Mouse (Mus musculus): ENCODE measurements around the gene Slc9a3.

Slc9a3 gene

DNA sequence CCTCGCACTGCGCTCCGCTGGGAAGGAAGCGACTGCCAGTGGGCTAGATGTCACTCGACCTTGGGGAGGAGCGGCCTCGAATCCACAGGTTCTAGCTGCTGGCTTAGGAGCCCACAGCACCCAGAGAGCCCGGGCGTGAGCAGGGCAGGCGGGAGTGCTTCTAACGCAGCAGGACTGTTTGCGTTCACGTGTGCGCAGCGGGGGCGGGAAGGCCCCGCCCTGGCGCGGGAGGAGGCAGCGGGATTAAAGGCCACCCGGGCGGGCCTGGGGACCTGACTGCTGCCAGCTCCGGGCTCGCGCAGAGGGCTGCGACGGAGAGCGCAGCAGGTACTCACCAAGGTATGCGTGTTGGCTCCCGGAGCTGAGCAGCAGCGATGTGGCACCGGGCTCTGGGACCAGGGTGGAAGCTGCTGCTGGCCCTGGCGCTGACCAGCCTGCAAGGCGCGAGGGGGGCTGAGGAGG lies at the start of gene Slc9a3:
Gene Slc9a3, plus strand, starts transcription at position 317 of the 462 bp plus-strand sequence.
- no peak for DNase-seq (ENCODE audit: low read depth, low spot score)

DNA sequence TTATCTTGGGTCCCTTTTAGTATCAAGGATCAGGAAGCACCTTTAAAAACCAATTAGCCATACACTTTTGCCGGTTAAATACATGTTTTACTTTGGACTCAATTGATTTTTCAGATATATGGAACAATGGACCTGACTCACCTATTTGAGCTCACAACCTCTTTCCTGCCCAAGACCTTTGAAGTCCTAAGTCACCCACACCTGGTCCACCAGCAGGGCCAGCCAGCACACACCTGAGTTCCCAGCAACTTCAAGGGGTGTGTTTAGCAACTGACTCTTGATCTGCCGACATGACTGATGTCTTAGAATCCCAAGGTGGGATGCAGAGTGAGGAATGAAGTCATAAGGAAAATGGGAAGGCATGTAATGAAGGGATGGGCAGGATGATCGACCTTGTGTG lies 49.5 kb upstream of the Slc9a3 start:
- DNase-seq (ENCODE audit: low read depth, low spot score): no peak

DNA sequence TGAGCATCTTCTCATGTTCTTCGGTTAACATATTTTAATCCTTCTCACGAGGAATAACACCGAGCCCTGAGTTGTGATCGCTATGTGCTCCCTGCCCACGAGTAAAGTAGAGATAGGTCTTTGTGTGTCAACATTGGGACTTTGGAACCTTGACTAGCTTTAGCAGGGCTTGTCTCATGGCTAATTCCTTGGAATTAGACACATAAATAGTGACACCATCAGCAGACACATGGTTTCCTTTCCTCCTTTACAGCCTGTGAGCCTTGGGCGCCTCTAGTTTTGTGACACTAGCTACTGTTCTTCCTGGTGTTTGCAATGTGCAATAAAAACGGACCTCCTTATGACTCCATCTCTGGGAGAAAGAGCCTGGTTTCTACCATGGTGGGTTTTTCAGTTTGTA lies 47.9 kb upstream of the Slc9a3 start:
- no peak for DNase-seq (ENCODE audit: low read depth, low spot score)

- DNase-seq (ENCODE audit: low read depth, low spot score): no peak
These were observed 31.0 kb upstream of the Slc9a3 start for GRCm38 (mm10) chr13:74090265-74090664.

- no peak for DNase-seq (ENCODE audit: low read depth, low spot score)
These were observed 25.3 kb upstream of the Slc9a3 start for GRCm38 (mm10) chr13:74095936-74096335.

DNA sequence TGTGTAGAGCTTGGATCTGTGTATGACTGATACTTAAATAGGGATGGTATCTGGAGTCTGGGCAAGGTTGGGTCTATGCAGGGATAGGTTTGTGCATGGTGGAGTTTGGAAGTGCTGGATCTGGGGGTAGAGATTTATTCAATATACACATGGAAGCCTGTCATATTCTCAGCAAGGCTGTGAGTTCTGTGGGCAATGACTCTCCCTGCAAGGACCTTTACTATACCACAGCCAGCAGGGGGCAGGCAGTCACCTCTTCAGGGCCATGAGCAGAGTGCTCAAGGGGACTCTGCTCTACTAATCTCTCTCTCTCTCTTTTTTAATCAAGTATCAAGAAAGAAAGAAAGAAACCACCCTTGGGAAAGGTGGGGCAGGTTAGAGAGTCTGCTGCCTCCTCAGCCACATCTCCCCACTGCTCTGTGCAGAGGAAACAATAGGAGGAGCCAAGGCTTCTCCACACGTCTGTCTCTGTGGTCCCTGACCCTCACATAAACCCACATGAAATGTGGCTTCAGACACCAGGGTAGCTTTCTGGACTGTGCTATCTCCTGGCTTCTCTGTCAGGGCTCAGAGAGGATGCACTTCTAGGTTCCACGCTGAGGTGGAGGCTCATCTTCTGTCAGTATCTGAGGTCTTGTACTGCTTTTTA lies 24.4 kb upstream of the Slc9a3 start:
- DNase-seq (ENCODE audit: low read depth, low spot score): peak; percentile 41

GRCm38 (mm10) chr13:74098913-74099312 lies 22.3 kb upstream of the Slc9a3 start:
- DNase-seq (ENCODE audit: low read depth, low spot score): no peak

DNA sequence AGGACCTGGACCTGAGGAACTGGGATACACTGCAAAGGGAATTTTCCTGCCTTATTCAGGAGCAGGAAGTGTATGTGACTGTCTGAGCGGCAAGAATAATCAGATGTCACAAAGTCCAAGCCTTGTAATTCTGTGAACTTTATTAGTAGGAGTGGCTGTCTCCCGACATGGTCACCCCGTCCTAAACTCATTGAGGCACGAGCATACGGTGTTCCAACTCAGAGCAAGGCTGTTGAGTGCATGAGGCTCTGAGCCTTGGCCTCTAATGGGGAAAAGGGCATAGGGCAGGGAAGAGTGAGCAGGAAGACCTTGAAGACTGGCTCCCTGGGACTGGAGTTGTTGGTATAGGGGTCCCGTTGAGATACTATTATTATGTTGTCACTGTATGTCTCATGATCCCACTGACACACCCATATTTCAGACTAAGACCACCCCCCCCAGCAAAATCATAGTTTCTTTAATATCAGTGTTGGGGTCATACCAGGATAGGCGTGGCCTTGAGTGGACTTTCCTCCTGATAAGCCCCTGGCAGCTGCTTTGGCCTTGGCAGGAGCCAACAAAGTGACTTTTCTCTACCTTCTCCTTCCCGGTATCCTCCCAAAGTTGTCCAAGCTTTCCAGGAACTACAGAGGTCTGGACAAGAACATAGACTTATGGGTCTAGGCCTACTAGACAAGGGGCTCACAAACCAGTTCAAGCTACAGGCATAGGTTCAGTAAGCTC lies 19.0 kb upstream of the Slc9a3 start:
- DNase-seq (ENCODE audit: low read depth, low spot score): no peak

GRCm38 (mm10) chr13:74102831-74103582 lies 18.2 kb upstream of the Slc9a3 start:
- DNase-seq (ENCODE audit: low read depth, low spot score): no peak

- no peak for DNase-seq (ENCODE audit: low read depth, low spot score)
These were observed 16.8 kb upstream of the Slc9a3 start for GRCm38 (mm10) chr13:74104417-74104816.

DNA sequence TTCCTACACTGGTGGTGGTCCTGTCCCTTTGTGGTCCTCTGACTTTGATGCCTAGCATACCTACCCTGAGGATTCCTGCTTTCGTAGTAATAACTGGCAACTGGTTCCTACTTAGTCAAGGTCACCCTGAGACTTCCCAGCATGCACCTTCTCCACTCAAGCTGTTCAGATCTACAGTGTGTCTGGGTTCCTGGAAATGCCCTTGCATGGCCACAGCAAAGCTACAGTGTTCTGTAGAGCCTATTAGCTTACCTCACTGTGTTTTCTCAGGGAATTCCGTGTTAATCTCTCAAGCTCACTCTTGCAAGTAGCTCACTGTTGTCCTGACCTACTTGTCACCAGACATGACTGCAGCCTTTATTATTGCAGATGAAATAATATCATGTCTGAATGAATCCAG lies 13.8 kb upstream of the Slc9a3 start:
- no peak for DNase-seq (ENCODE audit: low read depth, low spot score)

- DNase-seq (ENCODE audit: low read depth, low spot score): peak; percentile 9
These were observed 8.7 kb upstream of the Slc9a3 start for GRCm38 (mm10) chr13:74112593-74112992.

- DNase-seq (ENCODE audit: low read depth, low spot score): no peak
These were observed 7.5 kb upstream of the Slc9a3 start for GRCm38 (mm10) chr13:74113626-74114191.

- DNase-seq (ENCODE audit: low read depth, low spot score): no peak
These were observed 606 bp downstream of the Slc9a3 start for GRCm38 (mm10) chr13:74121795-74122330.

DNA sequence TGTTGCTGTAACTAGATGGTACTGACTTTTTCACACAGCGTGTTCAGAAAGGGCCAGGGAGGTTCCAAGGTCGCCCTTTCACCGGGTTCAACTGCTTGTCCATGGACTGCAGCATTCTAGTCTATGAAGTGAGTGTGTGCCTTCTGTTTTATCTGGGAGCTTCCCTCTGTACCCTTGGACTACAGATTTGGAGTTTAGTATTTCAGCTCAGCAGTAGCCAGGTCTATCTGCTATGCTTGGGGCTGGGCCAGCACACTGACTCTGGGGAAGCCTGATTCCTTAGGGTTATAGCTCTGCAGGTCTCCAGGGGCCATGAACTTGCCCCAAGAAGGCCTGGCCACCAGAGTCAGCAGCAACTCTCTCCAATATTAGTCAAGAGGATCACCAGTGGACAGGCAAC lies 1.4 kb downstream of the Slc9a3 start:
- no peak for DNase-seq (ENCODE audit: low read depth, low spot score)

DNA sequence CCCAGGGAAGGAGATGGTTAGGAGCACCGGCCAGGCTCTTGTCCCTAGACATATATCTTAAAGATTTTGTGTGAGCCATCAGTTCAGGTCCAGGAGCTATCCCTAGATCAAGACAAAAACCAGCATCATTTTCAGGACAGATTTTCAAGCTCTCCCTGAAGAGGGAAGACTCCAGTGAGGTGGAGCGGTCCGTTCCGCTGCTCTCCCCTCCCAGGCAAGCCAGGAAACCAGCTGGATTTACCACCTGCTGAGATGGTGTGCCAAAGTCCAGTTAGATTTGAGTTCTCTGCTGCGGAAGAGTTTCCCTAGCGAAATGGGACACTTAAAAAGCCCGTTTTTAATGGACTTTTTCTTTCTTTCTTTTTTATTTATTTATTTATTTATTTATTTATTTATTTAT lies 6.3 kb downstream of the Slc9a3 start:
- DNase-seq (ENCODE audit: low read depth, low spot score): no peak

DNA sequence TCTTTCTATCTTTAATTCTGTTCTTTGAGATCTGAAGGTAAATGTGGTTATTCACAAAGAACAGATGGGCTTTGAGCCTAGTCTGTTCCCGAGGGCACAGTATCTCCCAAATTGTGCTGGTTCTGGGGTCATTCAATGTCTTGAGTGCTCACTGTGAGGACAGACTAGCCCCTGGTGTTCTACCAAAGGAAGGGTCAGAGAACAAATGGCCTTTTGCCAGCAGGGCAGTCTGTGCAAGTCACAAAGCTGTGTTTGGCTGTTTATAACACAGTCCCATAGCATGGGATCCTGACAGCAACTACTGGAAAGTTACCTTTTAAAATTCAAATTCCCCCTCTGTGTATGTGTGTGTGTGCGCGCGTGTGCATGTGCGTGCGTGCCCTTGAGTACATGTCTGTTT lies 8.7 kb downstream of the Slc9a3 start:
- DNase-seq (ENCODE audit: low read depth, low spot score): no peak

- DNase-seq (ENCODE audit: low read depth, low spot score): no peak
These were observed 17.8 kb downstream of the Slc9a3 start for GRCm38 (mm10) chr13:74138906-74139647.

GRCm38 (mm10) chr13:74140793-74141192 lies 19.5 kb downstream of the Slc9a3 start:
- DNase-seq (ENCODE audit: low read depth, low spot score): no peak

DNA sequence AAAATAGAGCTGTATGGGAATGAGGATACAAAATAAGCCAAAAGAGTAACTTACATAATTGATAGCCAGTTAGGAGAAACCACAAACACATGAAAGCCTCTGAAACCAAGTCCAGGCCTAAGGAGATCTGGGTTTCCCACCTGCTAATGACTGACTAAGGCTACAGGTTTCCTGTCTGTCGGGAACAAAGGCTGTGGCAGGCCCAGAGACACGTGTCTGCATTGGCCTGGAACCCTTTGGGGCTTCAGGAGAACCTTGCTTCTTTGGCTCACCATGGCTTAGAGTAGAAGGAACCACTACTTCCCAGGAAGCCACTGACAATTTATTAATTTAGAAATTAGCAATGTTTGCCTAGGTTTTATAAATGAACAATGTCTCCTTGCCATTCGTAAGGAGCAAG lies 22.0 kb downstream of the Slc9a3 start:
- no peak for DNase-seq (ENCODE audit: low read depth, low spot score)
